Mouse (Mus musculus) left cerebral cortex, postnatal 36 days (tissue): ENCODE results near the gene Ppt1. TPM values are rescaled to one million over a fixed set of nuclear protein-coding genes. Genes with fewer than 3 reads are reported as not detected.

ENCODE experiments used
- DNase-seq, 2 experiments: peaks; one replicate each; pipeline ENCODE4 v3.0.0; 2021 to 2022; ENCODE audit warnings: low spot score in 2 of 2, mixed read lengths in 1 of 2
- intact Hi-C: fragments of 180-260 bp; cut with DNase I; formaldehyde crosslinking; loops from one replicate; pipeline ENCODE4 v1.15.1; 2025
- total RNA-seq, 2 experiments: library from RNA; stranded (reverse); gene quantifications; 2 replicates each; pipeline ENCODE4 v1.2.3; 2021

Gene Ppt1
- total RNA-seq, 2 experiments from 2014 or later, result 95.5 to 96.6 TPM

GRCm38 (mm10) chr4:122861836-122862235 lies 25.8 kb downstream of the Ppt1 start:
- intact Hi-C loops, result no loop called here
- no peak for DNase-seq

DNA sequence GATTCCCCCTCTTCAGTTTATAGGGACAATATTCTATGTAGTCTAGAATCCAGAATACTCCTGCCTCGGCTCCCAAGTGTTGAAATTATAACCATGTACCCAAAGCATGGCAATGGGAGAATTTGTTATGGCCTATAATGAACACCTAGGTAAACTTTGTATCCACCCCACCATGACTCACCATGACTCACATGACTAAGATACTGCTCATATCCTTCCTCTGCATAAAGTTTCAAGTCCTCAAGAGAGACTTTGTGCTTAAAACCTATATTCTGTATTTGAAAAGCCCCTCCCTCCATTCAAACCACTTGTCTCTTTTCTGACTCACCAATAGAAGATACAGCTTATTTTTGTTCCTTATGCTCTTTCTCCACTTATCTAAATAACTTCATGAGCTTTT lies 32.0 kb downstream of the Ppt1 start:
- DNase-seq, result no peak
- intact Hi-C loops, result no loop called here

DNA sequence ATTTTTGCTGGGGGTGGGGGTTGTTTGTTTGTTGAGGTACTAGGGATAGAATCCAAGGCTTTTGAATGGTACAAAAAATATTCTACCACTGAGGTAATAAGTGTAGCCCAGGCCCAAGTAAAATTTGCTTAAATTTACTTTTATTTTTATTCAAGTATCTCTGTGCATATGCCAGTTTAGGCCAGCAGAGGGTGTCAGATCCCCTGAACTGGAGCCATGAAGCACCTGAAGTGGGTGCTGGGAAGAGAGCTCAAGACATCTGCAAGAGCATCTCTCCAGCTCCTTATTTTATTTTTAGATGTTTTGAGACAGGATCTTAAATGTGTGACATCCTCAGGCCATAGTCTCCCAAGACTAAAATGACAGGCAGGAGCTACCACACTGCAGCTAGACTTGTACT lies 34.0 kb downstream of the Ppt1 start:
- intact Hi-C loops, result no loop called here
- DNase-seq, result no peak

- intact Hi-C loops, result no loop called here
- no peak for DNase-seq
Measured at GRCm38 (mm10) chr4:122870741-122871140, 34.7 kb downstream of the Ppt1 start.

GRCm38 (mm10) chr4:122871269-122871668 lies 35.2 kb downstream of the Ppt1 start:
- DNase-seq, result peak in 1 of 2 experiments; percentile 62
- intact Hi-C loops, result no loop called here

GRCm38 (mm10) chr4:122871989-122872388 lies 35.9 kb downstream of the Ppt1 start:
- intact Hi-C loops, result no loop called here
- no peak for DNase-seq

DNA sequence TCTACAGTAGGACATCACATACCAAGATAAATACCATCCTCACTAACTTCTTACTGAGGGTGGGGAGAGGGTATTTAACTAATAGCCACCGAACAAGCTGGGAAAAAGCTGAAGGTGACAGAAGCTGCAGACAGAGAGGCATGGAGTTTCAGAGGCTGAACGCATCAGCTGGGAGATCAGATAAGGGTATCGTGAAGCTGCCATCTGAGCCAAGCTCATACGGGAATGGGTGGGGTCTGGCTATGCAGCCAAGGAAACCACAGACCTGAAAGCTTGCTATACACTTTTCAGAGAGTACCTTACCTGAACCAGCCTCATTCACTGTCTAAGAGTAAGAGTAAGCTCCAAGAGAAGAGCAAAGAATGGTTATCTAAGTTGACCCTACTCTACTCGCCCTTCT lies 37.0 kb downstream of the Ppt1 start:
- intact Hi-C loops, result no loop called here

GRCm38 (mm10) chr4:122873512-122873911 lies 37.5 kb downstream of the Ppt1 start:
- intact Hi-C loops, result no loop called here
- DNase-seq, result no peak

More for the DNA sequence above, 37.0 kb downstream of the Ppt1 start:
- DNase-seq, result no peak

- intact Hi-C loops, result no loop called here
- DNase-seq, result no peak
Measured at GRCm38 (mm10) chr4:122878333-122879070, 42.5 kb downstream of the Ppt1 start.

- intact Hi-C loops, result no loop called here
Measured at GRCm38 (mm10) chr4:122882544-122882943, 46.5 kb downstream of the Ppt1 start.

DNA sequence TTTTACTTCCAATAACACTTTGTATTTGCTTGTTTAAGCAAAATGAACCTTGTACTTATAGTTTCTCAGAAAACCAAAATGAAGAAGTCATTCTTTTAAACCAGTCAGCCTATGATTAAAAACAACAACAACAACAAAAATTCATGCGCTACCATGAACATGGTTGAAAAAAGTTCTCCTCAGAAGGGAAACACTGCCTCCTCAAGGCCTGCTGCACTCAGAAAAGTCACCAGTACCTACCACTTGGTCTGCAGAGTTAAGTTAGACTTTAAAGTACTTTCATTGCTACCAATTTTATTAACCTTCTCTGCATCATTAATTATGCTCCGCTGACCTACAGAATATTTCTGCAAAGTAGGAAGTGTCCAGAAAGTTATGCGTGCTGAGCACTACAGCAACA lies 47.3 kb downstream of the Ppt1 start:
- intact Hi-C loops, result no loop called here
- no peak for DNase-seq

More at GRCm38 (mm10) chr4:122882544-122882943, 46.5 kb downstream of the Ppt1 start:
- peak in 1 of 2 experiments; percentile 23 for DNase-seq

GRCm38 (mm10) chr4:122884051-122884450 lies 48.0 kb downstream of the Ppt1 start:
- no peak for DNase-seq
- intact Hi-C loops, result no loop called here

DNA sequence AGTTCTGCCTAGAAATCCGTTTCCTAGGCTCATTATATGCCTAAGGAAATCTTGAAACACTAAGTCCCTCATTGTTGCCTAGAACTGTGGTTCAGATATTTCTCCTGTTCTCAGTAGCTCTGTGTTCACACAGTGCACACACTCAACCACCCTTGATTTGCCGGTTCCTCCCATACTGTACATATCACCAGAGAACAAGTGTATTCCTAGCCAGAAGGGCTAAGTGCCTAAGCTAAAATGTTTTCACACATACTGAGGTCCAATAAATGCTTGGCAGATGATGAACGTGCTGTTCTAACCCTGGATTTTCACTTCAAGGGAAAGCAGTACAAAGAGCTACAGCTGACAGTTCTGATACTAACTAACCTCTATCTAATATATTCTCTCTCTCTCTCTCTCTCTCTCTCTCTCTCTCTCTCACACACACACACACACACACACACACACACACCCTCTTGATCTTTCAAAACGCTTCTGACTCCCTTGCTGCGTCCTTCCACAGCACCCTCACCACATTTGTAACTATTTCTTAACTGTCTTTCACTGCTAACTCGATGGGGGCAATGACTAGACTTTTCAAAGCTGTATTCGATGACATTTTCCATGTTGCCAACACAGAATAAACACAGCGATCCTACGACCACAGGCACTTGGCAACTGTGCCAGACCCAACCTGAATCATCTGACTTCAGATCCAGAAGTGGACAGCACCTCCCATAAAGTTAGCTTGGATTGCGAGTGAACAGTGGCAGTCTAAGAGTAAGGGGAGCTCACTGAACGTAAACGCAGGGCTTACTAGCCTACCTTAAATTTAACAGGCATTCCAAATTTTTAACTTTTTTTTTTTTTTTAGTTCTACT lies 48.7 kb downstream of the Ppt1 start:
- no peak for DNase-seq
- intact Hi-C loops, result no loop called here

DNA sequence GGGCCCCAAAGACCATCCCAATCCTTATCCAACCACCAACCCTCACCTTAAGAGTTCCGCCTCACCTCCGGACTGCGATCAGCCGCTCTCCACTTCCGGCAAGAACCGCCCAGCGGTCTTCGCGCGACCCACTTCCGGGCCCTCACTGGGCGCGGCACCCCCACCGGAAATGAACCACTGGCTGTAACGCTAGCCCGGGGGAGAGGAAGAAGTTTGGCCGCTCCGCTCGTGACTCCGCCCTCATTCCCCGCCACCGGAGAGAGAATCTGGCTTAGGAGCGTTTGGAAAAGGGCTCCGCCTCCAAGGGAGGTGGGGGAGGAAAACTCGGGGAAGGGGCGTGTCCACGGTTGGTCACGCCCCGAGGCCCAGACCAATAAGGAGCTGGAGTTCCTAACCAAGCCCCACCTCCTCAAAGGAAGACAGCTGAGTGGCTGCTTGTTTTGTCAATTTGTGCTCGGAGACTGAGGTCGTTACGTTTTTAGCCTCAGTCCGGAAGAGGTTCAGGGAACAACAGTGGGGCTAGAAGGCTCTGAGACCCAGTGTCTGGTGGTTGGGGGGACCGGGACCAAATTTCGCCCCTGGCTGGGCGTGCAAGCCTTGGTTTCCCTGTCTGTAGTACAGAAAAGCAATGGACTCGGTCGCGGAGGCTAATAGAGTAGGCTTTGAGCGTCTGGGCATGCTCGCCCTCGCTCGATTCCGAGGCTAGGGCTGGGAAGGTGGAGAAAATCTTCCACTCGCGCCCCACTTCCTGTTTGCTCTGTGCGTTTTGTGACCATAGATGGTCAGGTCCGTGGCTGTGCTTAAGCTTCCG lies 49.9 kb downstream of the Ppt1 start, which contains the start of gene Cap1:
Gene Cap1, minus strand, starts transcription at position 289 of the 811 bp plus-strand sequence.
- intact Hi-C loops, result no loop called here
- DNase-seq, result peak; percentile 98

- intact Hi-C loops, result no loop called here
- DNase-seq, result no peak
Measured at GRCm38 (mm10) chr4:122886579-122887254, 50.7 kb downstream of the Ppt1 start.

DNA sequence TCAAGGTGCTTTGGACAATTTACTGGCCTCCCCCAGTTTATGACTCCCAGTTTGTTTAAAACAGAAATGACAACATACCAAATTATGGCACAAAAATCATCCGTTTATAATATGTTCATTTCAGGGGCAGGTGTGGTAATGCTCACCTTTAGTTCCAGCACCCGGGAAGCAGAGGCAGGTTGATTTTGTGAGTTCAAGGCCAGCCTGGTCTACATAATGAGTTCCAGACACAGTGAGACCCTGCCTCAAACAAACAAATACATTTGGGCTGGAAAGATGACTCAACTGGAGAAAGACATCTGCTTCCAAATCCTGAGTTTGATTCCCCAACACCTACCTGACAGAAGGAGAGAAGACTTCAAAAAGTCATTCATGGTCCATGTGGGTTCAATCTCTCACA lies 51.3 kb downstream of the Ppt1 start:
- intact Hi-C loops, result no loop called here

GRCm38 (mm10) chr4:122890881-122891481 lies 54.9 kb downstream of the Ppt1 start:
- peak; percentile 78 to 85 for DNase-seq
- intact Hi-C loops, result no loop called here

More for the DNA sequence above, 51.3 kb downstream of the Ppt1 start:
- DNase-seq, result no peak

DNA sequence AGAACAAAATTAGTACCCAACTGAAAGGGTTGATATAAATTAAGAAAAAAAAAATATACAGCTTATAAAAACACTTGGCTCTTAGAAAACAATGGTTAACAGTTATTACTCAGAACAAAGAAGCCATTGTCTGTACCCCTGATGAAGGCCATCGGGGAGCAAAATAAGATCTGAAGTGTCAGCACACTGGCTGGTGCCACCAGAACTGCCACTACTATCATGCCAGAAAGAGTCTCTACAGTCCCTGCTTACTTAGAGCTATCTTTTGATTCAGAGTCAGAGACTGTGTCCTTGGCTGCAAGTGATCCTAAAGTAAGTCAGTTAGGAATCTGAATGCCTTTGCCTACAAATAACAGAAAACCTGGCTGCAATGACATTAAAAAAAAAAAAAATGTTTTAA lies 55.6 kb downstream of the Ppt1 start:
- DNase-seq, result no peak
- intact Hi-C loops, result no loop called here

DNA sequence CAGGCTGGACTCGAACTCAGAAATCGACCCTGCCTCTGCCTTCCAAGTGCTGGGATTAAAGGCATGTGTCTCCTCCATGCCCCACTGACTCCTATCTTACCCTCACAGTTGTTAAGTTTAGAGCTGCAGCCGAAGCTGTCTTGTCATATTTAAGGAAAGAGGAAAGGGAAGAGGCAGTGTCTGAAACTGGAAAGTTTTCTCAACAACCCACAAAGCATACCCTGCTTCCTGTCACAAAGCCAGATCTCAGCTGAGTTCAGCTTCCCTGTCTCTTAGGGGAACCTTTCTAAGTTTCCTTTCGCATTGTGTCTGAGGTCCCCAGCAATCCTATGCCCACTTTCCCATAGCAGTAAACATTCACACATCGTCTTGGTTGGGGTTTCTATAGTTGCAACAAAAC lies 56.1 kb downstream of the Ppt1 start:
- intact Hi-C loops, result no loop called here
- DNase-seq, result no peak
